Mouse (Mus musculus): Measurements from ENCODE around the gene Acot8. TPM values are rescaled to one million over a fixed set of nuclear protein-coding genes. Genes with fewer than 3 reads are reported as not detected.
A peak's percentile ranks its signal among the peaks of the same experiment; 100 is the strongest.

The Acot8 gene
- total and polyA plus RNA-seq, 2 experiments from 2014 or later: 17.1 to 17.4 TPM

GRCm38 (mm10) chr2:164757841-164758240 is 46.8 kb downstream of the Acot8 start:
- Histone ChIP-seq H3K4me3 (ENCODE audit: low read depth, low read length) (no peak overlapping the region), H3K36me3 (ENCODE audit: insufficient read depth) (peaks cover 93% of the 10 kb centered on the region), H3K4me1 (ENCODE audit: insufficient read depth) (no peaks in the 10 kb centered on the region), H3K27me3 (ENCODE audit: insufficient read depth, low read length) (no peaks in the 10 kb centered on the region), H3K9me3 (ENCODE audit: low read length) (no peaks in the 10 kb centered on the region), H3K9ac (no peak overlapping the region), H3K4me2 (ENCODE audit: low read depth) (no peak overlapping the region), H3K27ac (ENCODE audit: low read depth, low read length) (no peak overlapping the region)
- WGBS: 94% methylated on average over 10 of the region's 11 CpGs
- TF ChIP-seq CTCF (IDR thresholded peaks at IDR 0.05; ENCODE audit: low read depth): no peak
- DNase-seq (no peak), ATAC-seq (no peak)

- TF ChIP-seq CTCF (IDR thresholded peaks at IDR 0.05; ENCODE audit: low read depth): no peak
- no peak for DNase-seq
- Histone ChIP-seq H3K27ac (ENCODE audit: low read depth, low read length) (no peak overlapping the region), H3K4me2 (ENCODE audit: low read depth) (no peak overlapping the region), H3K4me3 (ENCODE audit: low read depth, low read length) (no peak overlapping the region), H3K4me1 (ENCODE audit: insufficient read depth) (no peaks in the 10 kb centered on the region), H3K9me3 (ENCODE audit: low read length) (no peaks in the 10 kb centered on the region), H3K27me3 (ENCODE audit: insufficient read depth, low read length) (no peaks in the 10 kb centered on the region), H3K9ac (no peak overlapping the region), H3K36me3 (ENCODE audit: insufficient read depth) (peaks cover 75% of the 10 kb centered on the region)
- no peak for ATAC-seq
- 89% methylated on average over 2 of the region's 2 CpGs for WGBS
Observed at GRCm38 (mm10) chr2:164754800-164755199, 49.9 kb downstream of the Acot8 start.

- H3K4me3 ChIP-seq (ENCODE audit: low read depth, low read length): no peak overlapping the region
- ATAC-seq (no peak), DNase-seq (no peak)
- H3K27me3 ChIP-seq (ENCODE audit: insufficient read depth, low read length): no peaks in the 10 kb centered on the region
- no peak for TF ChIP-seq CTCF (IDR thresholded peaks at IDR 0.05; ENCODE audit: low read depth)
- no peak overlapping the region for H3K9ac ChIP-seq
- H3K9me3 ChIP-seq (ENCODE audit: low read length): no peaks in the 10 kb centered on the region
- no peak overlapping the region for H3K4me2 ChIP-seq (ENCODE audit: low read depth)
- H3K27ac ChIP-seq (ENCODE audit: low read depth, low read length): no peak overlapping the region
- WGBS: 87% methylated on average over 11 of the region's 11 CpGs
- peaks cover 68% of the 10 kb centered on the region for H3K36me3 ChIP-seq (ENCODE audit: insufficient read depth)
- H3K4me1 ChIP-seq (ENCODE audit: insufficient read depth): no peaks in the 10 kb centered on the region
Observed at GRCm38 (mm10) chr2:164754105-164754504, 50.6 kb downstream of the Acot8 start.

GRCm38 (mm10) chr2:164752454-164752853 is 52.2 kb downstream of the Acot8 start:
- ATAC-seq (no peak), DNase-seq (no peak)
- H3K9ac ChIP-seq: no peak overlapping the region
- H3K27me3 ChIP-seq (ENCODE audit: insufficient read depth, low read length): no peaks in the 10 kb centered on the region
- peaks cover 60% of the 10 kb centered on the region for H3K36me3 ChIP-seq (ENCODE audit: insufficient read depth)
- no peak for TF ChIP-seq CTCF (IDR thresholded peaks at IDR 0.05; ENCODE audit: low read depth)
- H3K9me3 ChIP-seq (ENCODE audit: low read length): no peaks in the 10 kb centered on the region
- H3K4me3 ChIP-seq (ENCODE audit: low read depth, low read length): no peak overlapping the region
- H3K4me1 ChIP-seq (ENCODE audit: insufficient read depth): no peaks in the 10 kb centered on the region
- H3K4me2 ChIP-seq (ENCODE audit: low read depth): no peak overlapping the region
- no peak overlapping the region for H3K27ac ChIP-seq (ENCODE audit: low read depth, low read length)
- WGBS: 86% methylated on average over 2 of the region's 2 CpGs

GRCm38 (mm10) chr2:164748991-164749390 is 55.7 kb downstream of the Acot8 start:
- Histone ChIP-seq H3K36me3 (ENCODE audit: insufficient read depth) (peaks cover 27% of the 10 kb centered on the region), H3K27me3 (ENCODE audit: insufficient read depth, low read length) (no peaks in the 10 kb centered on the region), H3K27ac (ENCODE audit: low read depth, low read length) (no peak overlapping the region), H3K9ac (no peak overlapping the region), H3K9me3 (ENCODE audit: low read length) (no peaks in the 10 kb centered on the region), H3K4me1 (ENCODE audit: insufficient read depth) (peaks cover 16% of the 10 kb centered on the region), H3K4me2 (ENCODE audit: low read depth) (no peak overlapping the region), H3K4me3 (ENCODE audit: low read depth, low read length) (no peak overlapping the region)
- DNase-seq (no peak), ATAC-seq (no peak)
- WGBS: 89% methylated on average over 6 of the region's 6 CpGs
- TF ChIP-seq CTCF (IDR thresholded peaks at IDR 0.05; ENCODE audit: low read depth): no peak

- ATAC-seq: no peak
- Histone ChIP-seq H3K36me3 (ENCODE audit: insufficient read depth) (peaks cover 21% of the 10 kb centered on the region), H3K9me3 (ENCODE audit: low read length) (no peaks in the 10 kb centered on the region), H3K4me1 (ENCODE audit: insufficient read depth) (peaks cover 16% of the 10 kb centered on the region), H3K4me3 (ENCODE audit: low read depth, low read length) (no peak overlapping the region), H3K9ac (no peak overlapping the region), H3K27me3 (ENCODE audit: insufficient read depth, low read length) (no peaks in the 10 kb centered on the region), H3K27ac (ENCODE audit: low read depth, low read length) (no peak overlapping the region), H3K4me2 (ENCODE audit: low read depth) (no peak overlapping the region)
- WGBS: 80% methylated on average over 4 of the region's 4 CpGs
- DNase-seq: no peak
- TF ChIP-seq CTCF (IDR thresholded peaks at IDR 0.05; ENCODE audit: low read depth): no peak
Observed at GRCm38 (mm10) chr2:164748191-164748590, 56.5 kb downstream of the Acot8 start.

GRCm38 (mm10) chr2:164746693-164747092 is 58.0 kb downstream of the Acot8 start:
- Histone ChIP-seq H3K9me3 (ENCODE audit: low read length) (no peaks in the 10 kb centered on the region), H3K36me3 (ENCODE audit: insufficient read depth) (peaks cover 14% of the 10 kb centered on the region), H3K27me3 (ENCODE audit: insufficient read depth, low read length) (no peaks in the 10 kb centered on the region), H3K4me3 (ENCODE audit: low read depth, low read length) (peak overlapping the region; percentile 92), H3K4me2 (ENCODE audit: low read depth) (peak overlapping the region; percentile 88), H3K27ac (ENCODE audit: low read depth, low read length) (no peak overlapping the region), H3K9ac (peak overlapping the region; percentile 96), H3K4me1 (ENCODE audit: insufficient read depth) (peaks cover 16% of the 10 kb centered on the region)
- WGBS: 60% methylated on average over 8 of the region's 8 CpGs
- ATAC-seq: no peak
- no peak for DNase-seq
- TF ChIP-seq CTCF (IDR thresholded peaks at IDR 0.05; ENCODE audit: low read depth): no peak

Data from forebrain, postnatal 0 days (tissue).